Mouse (Mus musculus) cerebellum, adult 2 months (tissue): Measurements from ENCODE around the gene Defb15. TPM values are rescaled to one million over a fixed set of nuclear protein-coding genes. Genes with fewer than 3 reads are reported as not detected.
A peak's percentile ranks its signal among the peaks of the same experiment; 100 is the strongest.

Experiments used
- DNase-seq, 2 experiments: peaks; one replicate each; pipeline ENCODE4 v3.0.0; 2021
- H3K27ac ChIP-seq: fragments of 200-500 bp; 2 replicates; pipeline ENCODE4 v1.5.1; 2012; ENCODE audit warnings: low read length, control low read depth, inconsistent platforms; ENCODE audit not compliant: insufficient read depth
- H3K27me3 ChIP-seq: fragments of 200-500 bp; 2 replicates; pipeline ENCODE4 v1.6.1; 2012; ENCODE audit warnings: inconsistent platforms, mild to moderate bottlenecking, low read length, moderate library complexity; ENCODE audit not compliant: control insufficient read depth, insufficient read depth
- H3K4me1 ChIP-seq: fragments of 200-500 bp; 2 replicates; pipeline ENCODE4 v1.6.1; 2011; ENCODE audit warnings: low read length; ENCODE audit not compliant: control insufficient read depth, insufficient read depth
- H3K4me3 ChIP-seq: fragments of 200-500 bp; replicated peaks from 2 replicates; pipeline ENCODE3; 2011; ENCODE audit warnings: mild to moderate bottlenecking, low read depth, low read length, control low read depth; ENCODE audit not compliant: insufficient read depth
- CTCF ChIP-seq: fragments of 200-500 bp; IDR thresholded peaks from 2 replicates; pipeline ENCODE4 v1.5.1; 2011; ENCODE audit warnings: low read depth, mild to moderate bottlenecking, control low read depth, low read length, moderate library complexity, borderline replicate concordance; ENCODE audit not compliant: insufficient read depth
- POLR2A ChIP-seq: fragments of 200-500 bp; IDR thresholded peaks from 2 replicates; pipeline ENCODE4 v1.6.1; 2011; ENCODE audit warnings: low read length, control low read depth, borderline replicate concordance; ENCODE audit not compliant: insufficient read depth
- WGBS: fragments of 180-500 bp; shearing (Covaris S2); methylation state at CpG from one replicate; pipeline ENCODE4 v1.1.7; 2018; 5-methylcytosine and 5-hydroxymethylcytosine counted together
- polyA plus RNA-seq: library from polyadenylated mRNA; depleted of rRNA; stranded (reverse); fragments of >200 nt; gene quantifications from 2 replicates; pipeline ENCODE4 v1.2.3, GENCODE M21; 2012; rRNA removed

The Defb15 gene
- not detected in 2 replicates for polyA plus RNA-seq

GRCm38 (mm10) chr8:21932610-21933009, at the start of gene Defb15:
Defb15 (minus strand) TSS chr8:21932710.
- Histone ChIP-seq H3K27me3 (no peaks in the 10 kb centered on the region), H3K27ac (no peak within 1 kb of the TSS), H3K4me1 (no peaks in the 10 kb centered on the region), H3K4me3 (no peak within 1 kb of the TSS)
- DNase-seq, result no peak
- WGBS, result 79% methylated on average over 6 of the region's 6 CpGs
- TF ChIP-seq POLR2A (no peak), CTCF (no peak)

- DNase-seq, result peak; percentile 23 to 44
- no peak overlapping the region for H3K27ac ChIP-seq
- 30% methylated on average over 8 of the region's 8 CpGs for WGBS
- no peak for TF ChIP-seq POLR2A
- peak; percentile 46; the same call in 1 of the 2 replicates for TF ChIP-seq CTCF
- H3K27me3 ChIP-seq, result no peaks in the 10 kb centered on the region
- H3K4me1 ChIP-seq, result no peaks in the 10 kb centered on the region
- no peak overlapping the region for H3K4me3 ChIP-seq
Measured at GRCm38 (mm10) chr8:21981664-21982337, 49.3 kb upstream of the Defb15 start.

- no peak overlapping the region for H3K27ac ChIP-seq
- 24% methylated on average over 4 of the region's 4 CpGs for WGBS
- H3K27me3 ChIP-seq, result no peaks in the 10 kb centered on the region; the same call in 1 of the 2 replicates
- H3K4me3 ChIP-seq, result no peak overlapping the region
- TF ChIP-seq POLR2A, result no peak
- TF ChIP-seq CTCF, result no peak
- peak in 1 of 2 experiments; percentile 36 for DNase-seq
- no peaks in the 10 kb centered on the region for H3K4me1 ChIP-seq
Measured at GRCm38 (mm10) chr8:21978193-21978592, 45.7 kb upstream of the Defb15 start.

- no peak within 1 kb of the TSS for H3K27ac ChIP-seq
- H3K4me1 ChIP-seq, result no peaks in the 10 kb centered on the region
- no peak for TF ChIP-seq CTCF
- no peak for TF ChIP-seq POLR2A
- no peak for DNase-seq
- no peak within 1 kb of the TSS for H3K4me3 ChIP-seq
- H3K27me3 ChIP-seq, result no peaks in the 10 kb centered on the region
- 84% methylated on average over 3 of the region's 3 CpGs for WGBS
Measured at GRCm38 (mm10) chr8:21969475-21969874, 37.0 kb upstream of the Defb15 start, which contains the start of gene Ccdc70. Ccdc70 (plus strand) TSS chr8:21969775.

- WGBS, result 75% methylated on average over 1 of the region's 1 CpGs
Measured at GRCm38 (mm10) chr8:21966646-21967045, 34.1 kb upstream of the Defb15 start.

GRCm38 (mm10) chr8:21958414-21958813, 25.9 kb upstream of the Defb15 start, which contains the start of gene Fam90a1a:
Fam90a1a (plus strand) TSS chr8:21958714.
- Histone ChIP-seq H3K27ac (no peak within 1 kb of the TSS), H3K27me3 (no peaks in the 10 kb centered on the region), H3K4me3 (no peak within 1 kb of the TSS), H3K4me1 (no peaks in the 10 kb centered on the region)
- DNase-seq, result no peak
- TF ChIP-seq CTCF (no peak), POLR2A (no peak)
- 91% methylated on average over 2 of the region's 2 CpGs for WGBS

More at GRCm38 (mm10) chr8:21966646-21967045, 34.1 kb upstream of the Defb15 start:
- Histone ChIP-seq H3K27ac (no peak overlapping the region), H3K4me3 (no peak overlapping the region), H3K27me3 (no peaks in the 10 kb centered on the region), H3K4me1 (no peaks in the 10 kb centered on the region)
- TF ChIP-seq POLR2A, result no peak
- no peak for DNase-seq

- WGBS, result 58% methylated on average over 3 of the region's 3 CpGs
- no peaks in the 10 kb centered on the region for H3K27me3 ChIP-seq
- DNase-seq, result no peak
- no peak for TF ChIP-seq POLR2A
- H3K27ac ChIP-seq, result no peak overlapping the region
- no peak overlapping the region for H3K4me3 ChIP-seq
- H3K4me1 ChIP-seq, result no peaks in the 10 kb centered on the region
Measured at GRCm38 (mm10) chr8:21956336-21956735, 23.8 kb upstream of the Defb15 start.

- TF ChIP-seq CTCF (peak; percentile 41; the same call in 1 of the 2 replicates), POLR2A (no peak)
- Histone ChIP-seq H3K27me3 (no peaks in the 10 kb centered on the region), H3K4me1 (no peaks in the 10 kb centered on the region), H3K27ac (no peak overlapping the region), H3K4me3 (no peak overlapping the region)
- peak; percentile 6 to 15 for DNase-seq
- 6% methylated on average over 9 of the region's 9 CpGs for WGBS
Measured at GRCm38 (mm10) chr8:21955321-21955720, 22.8 kb upstream of the Defb15 start.
